Mouse (Mus musculus) brain, embryonic 14.5 days (tissue): ENCODE results near the gene Olfr67.

ENCODE experiments used
- CTCF ChIP-seq: fragments of 200-500 bp; IDR thresholded peaks from 2 replicates; pipeline ENCODE4 v1.5.1; 2012; ENCODE audit warnings: inconsistent platforms, mild to moderate bottlenecking, moderate library complexity, borderline replicate concordance; ENCODE audit not compliant: insufficient read depth, insufficient read length; ENCODE audit errors: extremely low read depth
- POLR2A ChIP-seq: fragments of 200-500 bp; IDR thresholded peaks from 2 replicates; pipeline ENCODE4 v1.6.1; 2012; ENCODE audit warnings: mild to moderate bottlenecking, inconsistent platforms, borderline replicate concordance; ENCODE audit not compliant: poor library complexity, insufficient read depth, insufficient read length, severe bottlenecking; ENCODE audit errors: extremely low read depth

DNA sequence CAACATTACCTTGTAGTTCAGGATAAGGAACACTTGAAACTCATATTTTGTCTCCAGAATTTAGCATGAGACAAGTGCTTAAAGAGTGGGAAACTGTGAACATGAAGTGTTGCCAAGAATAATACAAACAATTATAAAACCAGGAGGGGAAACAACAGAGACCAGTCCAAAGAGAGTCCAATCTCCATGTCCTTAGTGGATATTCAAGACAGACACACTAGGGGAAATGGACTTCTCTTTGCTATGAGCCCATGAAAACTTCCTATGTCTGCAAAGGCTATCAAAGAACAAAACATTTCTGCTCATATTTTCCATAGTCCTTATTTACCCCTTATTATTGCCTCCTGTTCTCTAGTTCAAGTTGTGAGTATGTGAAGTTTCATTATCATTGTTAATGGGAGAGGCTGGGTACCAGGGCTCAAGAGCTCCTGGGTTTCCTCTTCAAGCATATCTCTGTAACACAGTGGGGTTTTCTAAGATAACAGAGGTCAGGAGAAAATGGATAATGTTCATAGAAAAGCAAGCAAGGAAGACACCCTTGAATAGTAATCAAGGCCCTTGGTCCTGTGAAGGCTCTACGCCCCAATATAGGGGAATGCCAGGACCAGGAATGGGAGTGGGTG is 19.7 kb upstream of the Olfr67 start:
- no peak for TF ChIP-seq CTCF
- TF ChIP-seq POLR2A: no peak
